Mouse (Mus musculus) MEL (cell line): Measurements from ENCODE around the gene Hamp.
"Not testable (repeated sequence)": the region's sequence is repeated elsewhere in the genome, so short reads cannot be mapped to it uniquely, and the experiment has no call there.

Experiments used
- CTCF ChIP-seq, 3 experiments: IDR thresholded peaks in 2 of 3; conservative IDR thresholded peaks in 1 of 3; 2 replicates each; pipeline ENCODE4 v1.5.1; 2011 to 2012; ENCODE audit warnings: low read length in 3 of 3, low read depth in 2 of 3, mild to moderate bottlenecking in 2 of 3, improper control_type of control experiment in 1 of 3, inconsistent platforms in 1 of 3, mixed read lengths in 1 of 3, moderate library complexity in 1 of 3; ENCODE audit not compliant: control insufficient read depth in 1 of 3, insufficient read depth in 1 of 3, poor library complexity in 1 of 3, severe bottlenecking in 1 of 3
- EP300 ChIP-seq, 2 experiments: IDR thresholded peaks; 2 replicates each; pipeline ENCODE4 v1.6.1; 2011; ENCODE audit warnings: improper control_type of control experiment in 2 of 2, low read length in 2 of 2, low read depth in 1 of 2, mild to moderate bottlenecking in 1 of 2
- NELFE ChIP-seq: IDR thresholded peaks from 2 replicates; pipeline ENCODE4 v1.6.1; 2011; ENCODE audit warnings: low read depth, low read length, improper control_type of control experiment

DNA sequence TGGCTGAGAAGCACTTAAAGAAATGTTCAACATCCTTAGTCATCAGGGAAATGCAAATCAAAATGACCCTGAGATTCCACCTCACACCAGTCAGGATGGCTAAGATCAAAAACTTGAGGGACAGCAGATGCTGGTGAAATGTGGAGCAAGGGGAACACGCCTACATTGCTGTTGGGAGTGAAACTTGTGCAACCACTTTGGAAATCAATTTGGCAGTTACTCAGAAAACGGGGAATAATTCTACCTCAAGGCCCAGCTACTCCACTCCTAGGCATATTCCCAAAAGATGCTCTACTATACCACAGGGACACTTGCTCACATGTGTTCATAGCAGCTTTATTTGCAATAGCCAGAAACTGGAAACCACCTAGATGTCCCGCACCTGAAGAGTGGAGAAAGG, 6.1 kb upstream of the Hamp start:
- TF ChIP-seq EP300 (IDR thresholded peaks at IDR 0.05; ENCODE audit: low read depth in 1 of 2, low read length in 2 of 2); CTCF (IDR thresholded peaks at IDR 0.05 in 2 of 3, conservative IDR thresholded peaks at IDR 0.05 in 1 of 3; ENCODE audit: control insufficient read depth in 1 of 3, insufficient read depth in 1 of 3, low read depth in 2 of 3, low read length in 3 of 3, poor library complexity in 1 of 3, severe bottlenecking in 1 of 3); NELFE: not testable (repeated sequence)
